ENCODE assay signal across 12 mouse cellular contexts in the genomic region with DNA sequence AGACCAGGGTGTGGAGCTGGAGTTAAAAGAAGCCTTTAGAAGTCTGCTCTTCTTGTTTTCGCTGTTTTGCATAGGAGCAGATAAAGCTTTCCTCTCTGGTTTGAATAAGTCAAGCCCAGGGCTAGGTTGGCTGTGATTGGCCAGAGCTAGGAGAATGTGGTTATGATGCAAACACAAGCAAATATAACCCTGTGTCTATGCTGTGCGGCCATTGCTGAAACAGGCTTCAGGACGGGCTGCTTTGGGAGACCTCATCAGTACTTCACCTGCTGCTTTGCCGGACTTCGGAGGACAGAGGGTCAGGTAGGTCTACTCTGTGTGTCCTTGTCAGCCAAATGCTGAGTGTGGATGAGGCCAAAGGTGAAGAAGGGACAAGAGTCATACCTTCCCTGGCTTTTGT. TPM values are rescaled to one million over a fixed set of nuclear protein-coding genes. Genes with fewer than 3 reads are reported as not detected.
DNase-seq lines count a peak whose midpoint lies in the region; ATAC-seq and TF ChIP-seq lines count a peak whose summit lies in the region.
"Had no signal": no experiment of that assay in that cellular context is flagged by ENCODE, and none has a peak within 500 bp of the region (broad histone marks: within the 10 kb centered on the region; RNA-seq: fewer than 3 reads in every experiment).

A gene (plus strand): TSS at position 181 of the 400 bp plus-strand sequence.

- H3K9me3 ChIP-seq in forebrain, embryonic 16.5 days (ENCODE audit: control insufficient read depth, low read length): no peaks in the 10 kb centered on the region
- no peaks in the 10 kb centered on the region for H3K9me3 ChIP-seq in forebrain, embryonic 15.5 days
- no peaks in the 10 kb centered on the region for H3K9me3 ChIP-seq in liver, postnatal 0 days (ENCODE audit: low read length)
- H3K9me3 ChIP-seq in liver, embryonic 11.5 days (ENCODE audit: control insufficient read depth, low read length): no peaks in the 10 kb centered on the region
- no peaks in the 10 kb centered on the region for H3K9me3 ChIP-seq in embryonic facial prominence, embryonic 13.5 days
- H3K9me3 ChIP-seq in stomach, embryonic 15.5 days: no peaks in the 10 kb centered on the region
- H3K9me3 ChIP-seq: heart, embryonic 10.5 days; liver, embryonic 13.5 days had no signal

- TF ChIP-seq CTCF in liver, postnatal 0 days (IDR thresholded peaks at IDR 0.05; ENCODE audit: low read depth): no peak

- H3K27ac ChIP-seq in forebrain, embryonic 16.5 days (ENCODE audit: low read length): no peak within 1 kb of the TSS
- no peak within 1 kb of the TSS for H3K27ac ChIP-seq in forebrain, embryonic 15.5 days (replicated peaks)
- H3K27ac ChIP-seq in liver, postnatal 0 days (ENCODE audit: low read depth): no peak within 1 kb of the TSS
- H3K27ac ChIP-seq in liver, embryonic 11.5 days (ENCODE audit: low read depth, low read length): no peak within 1 kb of the TSS
- H3K27ac ChIP-seq in embryonic facial prominence, embryonic 13.5 days: peak within 1 kb of the TSS; percentile 57; the same call in 1 of the 2 replicates
- peak within 1 kb of the TSS; percentile 35; the same call in 1 of the 2 replicates for H3K27ac ChIP-seq in stomach, embryonic 15.5 days
- H3K27ac ChIP-seq: heart, embryonic 10.5 days; liver, embryonic 13.5 days had no signal

- H3K36me3 ChIP-seq in forebrain, embryonic 16.5 days (ENCODE audit: control insufficient read depth, insufficient read depth): peaks cover 8% of the 10 kb centered on the region
- peaks cover 33% of the 10 kb centered on the region for H3K36me3 ChIP-seq in forebrain, embryonic 15.5 days
- peaks cover 23% of the 10 kb centered on the region for H3K36me3 ChIP-seq in liver, postnatal 0 days (replicated peaks; ENCODE audit: insufficient read depth, low read length)
- H3K36me3 ChIP-seq in liver, embryonic 11.5 days (ENCODE audit: control insufficient read depth, insufficient read depth, low read length): peaks cover 15% of the 10 kb centered on the region
- H3K36me3 ChIP-seq in embryonic facial prominence, embryonic 13.5 days: peaks cover 43% of the 10 kb centered on the region
- peaks cover 25% of the 10 kb centered on the region for H3K36me3 ChIP-seq in stomach, embryonic 15.5 days

- H3K4me1 ChIP-seq in forebrain, embryonic 16.5 days (replicated peaks; ENCODE audit: control insufficient read depth, insufficient read depth, low read length): no peaks in the 10 kb centered on the region
- no peaks in the 10 kb centered on the region for H3K4me1 ChIP-seq in forebrain, embryonic 15.5 days
- no peaks in the 10 kb centered on the region for H3K4me1 ChIP-seq in liver, postnatal 0 days (ENCODE audit: insufficient read depth)
- H3K4me1 ChIP-seq in liver, embryonic 11.5 days (replicated peaks; ENCODE audit: control insufficient read depth, insufficient read depth, low read length): no peaks in the 10 kb centered on the region
- H3K4me1 ChIP-seq in embryonic facial prominence, embryonic 13.5 days: peaks cover 7% of the 10 kb centered on the region
- H3K4me1 ChIP-seq in stomach, embryonic 15.5 days: 0 out of 2 replicates have a peak, but pooled peaks cover 2% of the 10 kb centered on the region
- H3K4me1 ChIP-seq: heart, embryonic 10.5 days had no signal

- ATAC-seq in forebrain, embryonic 16.5 days: 0 out of 2 replicates have a peak, but pooled peaks have one; percentile 4
- ATAC-seq in forebrain, embryonic 15.5 days (replicated peaks): no peak
- ATAC-seq in liver, postnatal 0 days: peak; percentile 62
- ATAC-seq in liver, embryonic 11.5 days (replicated peaks; ENCODE audit: low FRiP score): no peak
- ATAC-seq in embryonic facial prominence, embryonic 13.5 days (ENCODE audit: insufficient number of reproducible peaks, insufficient read depth, low FRiP score, low TSS enrichment, low read depth): no peak
- ATAC-seq in stomach, embryonic 15.5 days (ENCODE audit: insufficient read depth, low FRiP score, low read depth): no peak
- ATAC-seq: hindbrain, embryonic 16.5 days had no signal

- WGBS in forebrain, embryonic 16.5 days: 95% methylated on average over 5 of the region's 5 CpGs
- WGBS in forebrain, embryonic 15.5 days: 92% methylated on average over 5 of the region's 5 CpGs
- WGBS in liver, postnatal 0 days (ENCODE audit: insufficient replicate concordance): 66% methylated on average over 5 of the region's 5 CpGs
- whole genome bisulfite sequencing in liver, embryonic 11.5 days: 83% methylated on average over 5 of the region's 5 CpGs
- WGBS in embryonic facial prominence, embryonic 13.5 days: 90% methylated on average over 5 of the region's 5 CpGs
- WGBS in stomach, embryonic 15.5 days: 80% methylated on average over 5 of the region's 5 CpGs

- no peak within 1 kb of the TSS for H3K9ac ChIP-seq in forebrain, embryonic 16.5 days (replicated peaks; ENCODE audit: low read depth, low read length)
- no peak within 1 kb of the TSS for H3K9ac ChIP-seq in forebrain, embryonic 15.5 days (replicated peaks)
- no peak within 1 kb of the TSS for H3K9ac ChIP-seq in liver, postnatal 0 days (replicated peaks)
- H3K9ac ChIP-seq in liver, embryonic 11.5 days (ENCODE audit: low read depth, low read length): no peak within 1 kb of the TSS
- no peak within 1 kb of the TSS for H3K9ac ChIP-seq in embryonic facial prominence, embryonic 13.5 days
- no peak within 1 kb of the TSS for H3K9ac ChIP-seq in stomach, embryonic 15.5 days
- H3K9ac ChIP-seq: liver, embryonic 13.5 days had no signal

- TF ChIP-seq EP300 in liver, postnatal 0 days (IDR thresholded peaks at IDR 0.05; ENCODE audit: low read depth): no peak

- DNase-seq in liver, postnatal 0 days: no peak
- DNase-seq in liver, embryonic 11.5 days (ENCODE audit: low spot score): no peak
- no peak for DNase-seq in retina, postnatal 1 day
- DNase-seq: heart, postnatal 14 days; kidney, adult 2 months; liver, embryonic 13.5 days had no signal

- H3K27me3 ChIP-seq in forebrain, embryonic 16.5 days (replicated peaks; ENCODE audit: control insufficient read depth, insufficient read depth, low read length): no peaks in the 10 kb centered on the region
- H3K27me3 ChIP-seq in forebrain, embryonic 15.5 days: no peaks in the 10 kb centered on the region
- H3K27me3 ChIP-seq in liver, postnatal 0 days (ENCODE audit: insufficient read depth, low read length): no peaks in the 10 kb centered on the region
- no peaks in the 10 kb centered on the region for H3K27me3 ChIP-seq in liver, embryonic 11.5 days (replicated peaks; ENCODE audit: control insufficient read depth, insufficient read depth, low read length)
- no peaks in the 10 kb centered on the region for H3K27me3 ChIP-seq in embryonic facial prominence, embryonic 13.5 days
- no peaks in the 10 kb centered on the region for H3K27me3 ChIP-seq in stomach, embryonic 15.5 days (replicated peaks)
- H3K27me3 ChIP-seq: liver, embryonic 13.5 days had no signal

- no peak within 1 kb of the TSS for H3K4me3 ChIP-seq in forebrain, embryonic 16.5 days (replicated peaks; ENCODE audit: low read length)
- no peak within 1 kb of the TSS for H3K4me3 ChIP-seq in forebrain, embryonic 15.5 days
- H3K4me3 ChIP-seq in liver, postnatal 0 days (ENCODE audit: low read depth, low read length): no peak within 1 kb of the TSS
- no peak within 1 kb of the TSS for H3K4me3 ChIP-seq in liver, embryonic 11.5 days (ENCODE audit: low read depth, low read length)
- H3K4me3 ChIP-seq in embryonic facial prominence, embryonic 13.5 days: no peak within 1 kb of the TSS
- H3K4me3 ChIP-seq in stomach, embryonic 15.5 days (replicated peaks): no peak within 1 kb of the TSS
- H3K4me3 ChIP-seq: heart, embryonic 10.5 days; liver, embryonic 13.5 days had no signal

- H3K4me2 ChIP-seq in forebrain, embryonic 16.5 days (ENCODE audit: low read length): no peak within 1 kb of the TSS
- H3K4me2 ChIP-seq in forebrain, embryonic 15.5 days (replicated peaks): no peak within 1 kb of the TSS
- no peak within 1 kb of the TSS for H3K4me2 ChIP-seq in liver, postnatal 0 days (ENCODE audit: low read depth, low read length)
- H3K4me2 ChIP-seq in liver, embryonic 11.5 days: no peak within 1 kb of the TSS
- H3K4me2 ChIP-seq in embryonic facial prominence, embryonic 13.5 days: no peak within 1 kb of the TSS
- H3K4me2 ChIP-seq in stomach, embryonic 15.5 days: no peak within 1 kb of the TSS
- H3K4me2 ChIP-seq: liver, embryonic 13.5 days had no signal

RNA-seq across cellular contexts. Expression of the gene that starts here (rescaled TPM):
- 0.15 and 0.40 TPM in 2 replicates for polyA plus RNA-seq in forebrain, embryonic 16.5 days (2015; fragmentation: Nextera tagmentation; extraction: Ambion mirVana)
- 0.26 and 0.45 TPM in 2 replicates for polyA plus RNA-seq in forebrain, embryonic 15.5 days (2015; fragmentation: Nextera tagmentation; extraction: Ambion mirVana)
- 0.04 TPM in 1 of 2 replicates, not detected in the other for polyA plus RNA-seq in liver, postnatal 0 days (2015; fragmentation: Nextera tagmentation; extraction: Ambion mirVana)
- polyA plus RNA-seq in liver, embryonic 11.5 days (2014; fragmentation: Nextera tagmentation; extraction: Ambion mirVana): 0.10 and 0.13 TPM in 2 replicates
- 0.58 and 0.97 TPM in 2 replicates for polyA plus RNA-seq in embryonic facial prominence, embryonic 13.5 days (2015; fragmentation: Nextera tagmentation; extraction: Ambion mirVana)
- 0.52 and 0.60 TPM in 2 replicates for polyA plus RNA-seq in stomach, embryonic 15.5 days (2015; fragmentation: Nextera tagmentation; extraction: Ambion mirVana)
- polyA plus RNA-seq: heart, embryonic 10.5 days had no signal

Comparison
In these comparisons a context has a peak if more than half of its experiments do, and no peak if none do; other contexts are left out.
1. Peak in ATAC-seq in forebrain, embryonic 16.5 days; RNA of the gene not detected or under 1 TPM.
2. Peak in ATAC-seq in liver, postnatal 0 days; RNA of the gene not detected or under 1 TPM.
3. H3K27ac ChIP-seq: peak in embryonic facial prominence, embryonic 13.5 days (single experiment) and stomach, embryonic 15.5 days (single experiment); none in forebrain, embryonic 16.5 days (single experiment), forebrain, embryonic 15.5 days (single experiment), liver, postnatal 0 days (single experiment) and liver, embryonic 11.5 days (single experiment).